Mouse (Mus musculus) CH12.LX (cell line): ENCODE data around the gene Dnajc7. TPM values are rescaled to one million over a fixed set of nuclear protein-coding genes. Genes with fewer than 3 reads are reported as not detected.

Source experiments
- DNase-seq: peaks from one replicate; pipeline ENCODE4 v3.0.0-alpha.2; 2013; ENCODE audit errors: extremely low read depth
- H3K27ac ChIP-seq: 2 replicates; pipeline ENCODE4 v1.5.1; 2012; ENCODE audit warnings: low read depth, mild to moderate bottlenecking, control low read depth, moderate library complexity; ENCODE audit not compliant: insufficient read depth
- H3K27me3 ChIP-seq: replicated peaks from 2 replicates; pipeline ENCODE3; 2012; ENCODE audit warnings: inconsistent platforms
- H3K36me3 ChIP-seq, 2 experiments: replicated peaks in 1 of 2; 2 replicates each; pipeline versions ENCODE3 to v1.6.1; 2012; ENCODE audit warnings: inconsistent platforms in 1 of 2, low read length in 1 of 2, mild to moderate bottlenecking in 1 of 2, mixed read lengths in 1 of 2, moderate library complexity in 1 of 2; ENCODE audit not compliant: control insufficient read depth in 1 of 2, insufficient read depth in 1 of 2
- H3K4me1 ChIP-seq, 2 experiments: 2 replicates each; pipeline ENCODE4 v1.6.1; 2012; ENCODE audit warnings: inconsistent platforms in 1 of 2, moderate library complexity in 1 of 2; ENCODE audit not compliant: insufficient read depth in 2 of 2, control insufficient read depth in 1 of 2
- H3K4me2 ChIP-seq: 2 replicates; pipeline ENCODE4 v1.6.1; 2012; ENCODE audit warnings: low read depth, mild to moderate bottlenecking, control low read depth; ENCODE audit not compliant: poor library complexity, insufficient read depth, severe bottlenecking
- H3K4me3 ChIP-seq, 3 experiments: fragments of 150-350 bp in 1 of 3; sonication (generic) in 1 of 3; replicated peaks in 1 of 3; 2 replicates each; pipeline versions ENCODE3 to v1.5.1; 2011 to 2012; ENCODE audit warnings: low read depth in 2 of 3, low read length in 2 of 3, mild to moderate bottlenecking in 2 of 3, moderate library complexity in 2 of 3, control low read depth in 1 of 3, improper control_type of control experiment in 1 of 3, inconsistent platforms in 1 of 3, mixed read lengths in 1 of 3; ENCODE audit not compliant: poor library complexity in 1 of 3
- H3K79me2 ChIP-seq: replicated peaks from 2 replicates; pipeline ENCODE4 v1.6.1; 2012; ENCODE audit warnings: mild to moderate bottlenecking, moderate library complexity; ENCODE audit not compliant: control insufficient read depth, poor library complexity, insufficient read depth, severe bottlenecking; ENCODE audit errors: extremely low read depth
- H3K9ac ChIP-seq: 2 replicates; pipeline ENCODE4 v1.6.1; 2012; ENCODE audit warnings: low read depth, mild to moderate bottlenecking, control low read depth, moderate library complexity; ENCODE audit not compliant: insufficient read depth
- H3K9me3 ChIP-seq: replicated peaks from 2 replicates; pipeline ENCODE3; 2012; ENCODE audit warnings: low read length, inconsistent platforms, mixed read lengths
- BHLHE40 ChIP-seq: IDR thresholded peaks from 2 replicates; pipeline ENCODE4 v1.6.1; 2011; ENCODE audit warnings: mild to moderate bottlenecking, low read depth, low read length, improper control_type of control experiment
- CHD1 ChIP-seq: IDR thresholded peaks from 2 replicates; pipeline ENCODE4 v1.6.1; 2012; ENCODE audit warnings: low read depth, low read length, improper control_type of control experiment, inconsistent platforms
- CHD2 ChIP-seq: IDR thresholded peaks from 2 replicates; pipeline ENCODE4 v1.6.1; 2011; ENCODE audit warnings: low read length, improper control_type of control experiment
- CTCF ChIP-seq, 2 experiments: IDR thresholded peaks in 1 of 2; conservative IDR thresholded peaks in 1 of 2; 2 replicates each; pipeline ENCODE4 v1.5.1; 2011 to 2012; ENCODE audit warnings: low read depth in 2 of 2, low read length in 2 of 2, improper control_type of control experiment in 1 of 2, inconsistent platforms in 1 of 2, mild to moderate bottlenecking in 1 of 2, moderate library complexity in 1 of 2
- E2F4 ChIP-seq: IDR thresholded peaks from 2 replicates; pipeline ENCODE4 v1.6.1; 2011; ENCODE audit warnings: low read depth, low read length, improper control_type of control experiment; ENCODE audit not compliant: insufficient replicate concordance
- ELF1 ChIP-seq: IDR thresholded peaks from 2 replicates; pipeline ENCODE4 v1.6.1; 2014; ENCODE audit warnings: low read depth, mild to moderate bottlenecking, inconsistent platforms, low read length, improper control_type of control experiment
- EP300 ChIP-seq: IDR thresholded peaks from 2 replicates; pipeline ENCODE4 v1.6.1; 2011; ENCODE audit warnings: low read length, improper control_type of control experiment
- ETS1 ChIP-seq: conservative IDR thresholded peaks from 2 replicates; pipeline ENCODE4 v1.6.1; 2012; ENCODE audit warnings: low read depth, mild to moderate bottlenecking, inconsistent platforms, low read length, improper control_type of control experiment, moderate library complexity
- GABPA ChIP-seq: IDR thresholded peaks from 2 replicates; pipeline ENCODE4 v1.6.1; 2012; ENCODE audit warnings: low read depth, low read length, improper control_type of control experiment, inconsistent platforms; ENCODE audit not compliant: insufficient replicate concordance
- HCFC1 ChIP-seq: IDR thresholded peaks from 2 replicates; pipeline ENCODE4 v1.6.1; 2012; ENCODE audit warnings: low read depth, mild to moderate bottlenecking, inconsistent platforms, low read length, improper control_type of control experiment
- IRF4 ChIP-seq: IDR thresholded peaks from 2 replicates; pipeline ENCODE4 v1.6.1; 2014; ENCODE audit warnings: low read depth, mild to moderate bottlenecking, inconsistent platforms, low read length, improper control_type of control experiment
- JUN ChIP-seq: IDR thresholded peaks from 2 replicates; pipeline ENCODE4 v1.6.1; 2011; ENCODE audit warnings: low read depth, mild to moderate bottlenecking, low read length, improper control_type of control experiment, moderate library complexity; ENCODE audit not compliant: insufficient read depth
- JUND ChIP-seq: conservative IDR thresholded peaks from 2 replicates; pipeline ENCODE4 v1.6.1; 2011; ENCODE audit warnings: low read depth, low read length, improper control_type of control experiment
- KAT2A ChIP-seq: IDR thresholded peaks from 2 replicates; pipeline ENCODE4 v1.6.1; 2012; ENCODE audit warnings: low read length, improper control_type of control experiment, inconsistent platforms; ENCODE audit not compliant: insufficient replicate concordance
- MAFK ChIP-seq: IDR thresholded peaks from 2 replicates; pipeline ENCODE4 v1.6.1; 2011; ENCODE audit warnings: low read length, improper control_type of control experiment; ENCODE audit not compliant: insufficient replicate concordance
- MAX ChIP-seq: IDR thresholded peaks from 2 replicates; pipeline ENCODE4 v1.6.1; 2011; ENCODE audit warnings: low read length, improper control_type of control experiment
- MAZ ChIP-seq: IDR thresholded peaks from 2 replicates; pipeline ENCODE4 v1.6.1; 2012; ENCODE audit warnings: low read depth, mild to moderate bottlenecking, inconsistent platforms, low read length, improper control_type of control experiment, moderate library complexity
- MXI1 ChIP-seq: IDR thresholded peaks from 2 replicates; pipeline ENCODE4 v1.6.1; 2011; ENCODE audit warnings: mild to moderate bottlenecking, low read depth, low read length, improper control_type of control experiment
- MYC ChIP-seq: IDR thresholded peaks from 2 replicates; pipeline ENCODE4 v1.6.1; 2011; ENCODE audit warnings: low read depth, mild to moderate bottlenecking, improper control_type of control experiment, low read length
- NELFE ChIP-seq: IDR thresholded peaks from 2 replicates; pipeline ENCODE4 v1.6.1; 2011; ENCODE audit warnings: low read depth, low read length, improper control_type of control experiment
- NRF1 ChIP-seq: IDR thresholded peaks from 2 replicates; pipeline ENCODE4 v1.6.1; 2014; ENCODE audit warnings: low read depth, mild to moderate bottlenecking, inconsistent platforms, low read length, improper control_type of control experiment, moderate library complexity
- PAX5 ChIP-seq: IDR thresholded peaks from 2 replicates; pipeline ENCODE4 v1.6.1; 2012; ENCODE audit warnings: low read length, inconsistent platforms, mixed read lengths
- POLR2A ChIP-seq: IDR thresholded peaks from 2 replicates; pipeline ENCODE4 v1.6.1; 2011; ENCODE audit warnings: low read depth, mild to moderate bottlenecking, improper control_type of control experiment, low read length
- POLR2AphosphoS2 ChIP-seq: IDR thresholded peaks from 2 replicates; pipeline ENCODE4 v1.6.1; 2011; ENCODE audit warnings: low read depth, low read length, improper control_type of control experiment
- RAD21 ChIP-seq: IDR thresholded peaks from 2 replicates; pipeline ENCODE4 v1.6.1; 2011; ENCODE audit warnings: low read depth, mild to moderate bottlenecking, low read length, improper control_type of control experiment, moderate library complexity
- RCOR1 ChIP-seq: conservative IDR thresholded peaks from 2 replicates; pipeline ENCODE4 v1.6.1; 2012; ENCODE audit warnings: low read depth, mild to moderate bottlenecking, inconsistent platforms, low read length, improper control_type of control experiment
- SIN3A ChIP-seq: IDR thresholded peaks from 2 replicates; pipeline ENCODE4 v1.6.1; 2012; ENCODE audit warnings: low read length, improper control_type of control experiment, inconsistent platforms
- SMC3 ChIP-seq: IDR thresholded peaks from 2 replicates; pipeline ENCODE4 v1.6.1; 2011; ENCODE audit warnings: low read depth, low read length, improper control_type of control experiment
- TBP ChIP-seq: conservative IDR thresholded peaks from 2 replicates; pipeline ENCODE4 v1.6.1; 2011; ENCODE audit warnings: low read depth, low read length, improper control_type of control experiment
- TCF12 ChIP-seq: IDR thresholded peaks from 2 replicates; pipeline ENCODE4 v1.6.1; 2014; ENCODE audit warnings: low read depth, mild to moderate bottlenecking, inconsistent platforms, low read length, improper control_type of control experiment
- UBTF ChIP-seq: IDR thresholded peaks from 2 replicates; pipeline ENCODE4 v1.6.1; 2012; ENCODE audit warnings: low read depth, mild to moderate bottlenecking, inconsistent platforms, low read length, improper control_type of control experiment, moderate library complexity
- USF1 ChIP-seq: IDR thresholded peaks from 2 replicates; pipeline ENCODE4 v1.6.1; 2014; ENCODE audit warnings: low read depth, mild to moderate bottlenecking, inconsistent platforms, low read length, improper control_type of control experiment
- USF2 ChIP-seq: conservative IDR thresholded peaks from 2 replicates; pipeline ENCODE4 v1.6.1; 2011; ENCODE audit warnings: low read depth, low read length, improper control_type of control experiment
- ZC3H11A ChIP-seq: IDR thresholded peaks from 2 replicates; pipeline ENCODE4 v1.6.1; 2012; ENCODE audit warnings: low read depth, mild to moderate bottlenecking, inconsistent platforms, low read length, improper control_type of control experiment
- ZKSCAN1 ChIP-seq: IDR thresholded peaks from 2 replicates; pipeline ENCODE4 v1.6.1; 2012; ENCODE audit warnings: low read depth, inconsistent platforms, low read length, improper control_type of control experiment, borderline replicate concordance
- ZMIZ1 ChIP-seq: IDR thresholded peaks from 2 replicates; pipeline ENCODE4 v1.6.1; 2012; ENCODE audit warnings: low read depth, mild to moderate bottlenecking, inconsistent platforms, low read length, improper control_type of control experiment
- ZNF384 ChIP-seq: IDR thresholded peaks from 2 replicates; pipeline ENCODE4 v1.6.1; 2012; ENCODE audit warnings: low read depth, low read length, improper control_type of control experiment, inconsistent platforms
- dilution Hi-C: fragments of 300-500 bp; cut with MboI; formaldehyde crosslinking; loops from 2 replicates; pipeline ENCODE4 v1.14.3; 2020; ENCODE audit warnings: low sequenced_read_pairs; ENCODE audit not compliant: extremely low pct_unique_long_range_greater_than_20kb, extremely low pct_ligation_motif_present
- in situ Hi-C: fragments of 300-500 bp; cut with MboI; formaldehyde crosslinking; loops from 3 replicates; pipeline ENCODE4 v1.14.3; 2019; ENCODE audit warnings: low sequenced_read_pairs, low pct_ligation_motif_present, low pct_unique_long_range_greater_than_20kb, mixed read lengths
- polyA plus RNA-seq: library from polyadenylated mRNA; unstranded; fragments of >175 nt; gene quantifications from 2 replicates; pipeline ENCODE4 v1.2.1, GENCODE M21; 2012; ENCODE audit warnings: low read depth; ENCODE audit not compliant: insufficient read length
- total RNA-seq, 2 experiments: library from RNA; depleted of rRNA; stranded (reverse); fragments of 300-350 nt in 1 of 2; fragments of >200 nt in 1 of 2; gene quantifications; 2 replicates each; pipeline ENCODE4 v1.2.3; 2012 to 2014

Dnajc7 gene
- total and polyA plus RNA-seq, 3 experiments: 123 to 455 (median 249) TPM

GRCm38 (mm10) chr11:100574708-100575483 is 45.1 kb downstream of the Dnajc7 start, which contains the start of gene Cnp:
Gene Cnp (plus strand): TSS chr11:100574904.
- Histone ChIP-seq H3K4me3 (peak within 1 kb of the TSS; percentile 64 to 77 (median 66)), H3K9ac (peak within 1 kb of the TSS; percentile 51), H3K79me2 (peaks cover 34% of the 10 kb centered on the region), H3K27me3 (no peaks in the 10 kb centered on the region), H3K4me1 (peaks cover 44 to 72% of the 10 kb centered on the region in 2 experiments), H3K4me2 (peak within 1 kb of the TSS; percentile 71), H3K36me3 (peaks cover 28 to 42% of the 10 kb centered on the region in 2 experiments), H3K9me3 (no peaks in the 10 kb centered on the region), H3K27ac (peak within 1 kb of the TSS; percentile 70)
- dilution Hi-C loops (no loop called here), in situ Hi-C loops (loop anchor here (5.0 kb wide), 2 partner anchors 47 to 122 kb away; partner anchors contain the start of gene Dnajc7)
- peak; percentile 87 for DNase-seq
- TF ChIP-seq JUND (no peak), RCOR1 (no peak; the same call in 1 of the 2 replicates), ZNF384 (no peak; the same call in none of the 2 replicates), E2F4 (no peak), USF2 (no peak), UBTF (peak; percentile 43; the same call in 1 of the 2 replicates), USF1 (no peak), NELFE (peak; percentile 89), JUN (0 out of 2 replicates have a peak, but pooled peaks have one; percentile 6), ZMIZ1 (peak; percentile 93; the same call in 1 of the 2 replicates), RAD21 (no peak; the same call in none of the 2 replicates), CTCF (conservative IDR thresholded peaks at IDR 0.05 in 1 of 2, IDR thresholded peaks at IDR 0.05 in 1 of 2; ENCODE audit: low read depth in 2 of 2, low read length in 2 of 2) (peak in 1 of 2 experiments; percentile 35; a peak in 2 of 4 replicates), NRF1 (peak; percentile 98), ELF1 (peak; percentile 81), PAX5 (no peak), CHD1 (peak; percentile 77; the same call in 1 of the 2 replicates), SMC3 (no peak; the same call in none of the 2 replicates), BHLHE40 (peak; percentile 61), KAT2A (0 out of 2 replicates have a peak, but pooled peaks have one; percentile 16), SIN3A (peak; percentile 88), MAX (peak; percentile 70), CHD2 (no peak), POLR2AphosphoS2 (peak; percentile 81; the same call in 1 of the 2 replicates), HCFC1 (peak; percentile 44), MXI1 (peak; percentile 13; the same call in 1 of the 2 replicates), POLR2A (peak; percentile 93), MAFK (peak; percentile 68), GABPA (no peak), TBP (peak; percentile 82; the same call in 1 of the 2 replicates), MAZ (peak; percentile 91), IRF4 (peak; percentile 85), ZKSCAN1 (no peak), ETS1 (peak; percentile 22; the same call in 1 of the 2 replicates), EP300 (peak; percentile 66), TCF12 (peak; percentile 88), MYC (peak; percentile 52; the same call in 1 of the 2 replicates), ZC3H11A (no peak)
